9 mouse cellular contexts compared by ENCODE assay signal in the genomic region with DNA sequence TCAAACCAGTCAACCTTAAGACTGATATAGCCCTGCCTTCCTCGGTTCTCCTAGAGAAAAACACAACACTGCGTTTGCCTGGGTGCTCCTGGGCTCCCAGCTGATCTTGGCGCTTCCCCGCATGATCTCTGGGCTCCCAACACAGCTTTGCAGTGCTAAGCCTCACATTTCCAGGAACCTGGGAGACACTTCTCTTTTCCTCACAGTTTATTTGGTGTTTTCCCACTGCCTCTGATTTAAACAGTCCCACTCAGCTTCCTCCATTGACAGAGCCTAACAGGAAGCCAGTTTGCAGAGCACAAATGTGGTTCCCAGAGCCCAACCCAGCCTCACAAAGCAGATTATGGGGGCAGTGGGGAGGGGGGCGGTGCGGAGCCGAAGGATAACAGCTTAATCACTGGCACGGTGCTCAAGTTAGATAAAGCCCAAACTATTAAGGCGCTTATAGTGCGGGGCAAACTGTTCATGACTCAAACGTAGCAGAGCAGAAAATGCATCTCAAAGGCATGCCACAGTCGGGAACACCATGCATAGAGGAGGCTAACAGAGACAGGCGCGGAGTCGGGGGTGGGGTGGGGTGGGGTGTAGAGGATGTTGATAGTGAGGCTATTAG. TPM values are rescaled to one million over a fixed set of nuclear protein-coding genes. Genes with fewer than 3 reads are reported as not detected.
A peak's percentile ranks its signal among the peaks of the same experiment; 100 is the strongest.
DNase-seq lines count a peak whose midpoint lies in the region; ATAC-seq lines count a peak whose summit lies in the region.
"Had no signal": no experiment of that assay in that cellular context is flagged by ENCODE, and none has a peak within 500 bp of the region (broad histone marks: within the 10 kb centered on the region; RNA-seq: fewer than 3 reads in every experiment).

No protein-coding gene starts in this region.

- intact Hi-C loops in heart, postnatal 36 days (cut with DNase I) = no loop called here

- no peak for DNase-seq in heart, postnatal 36 days
- DNase-seq in MEL-GATA-1-ER (ENCODE audit: extremely low read depth, low read depth) = peak; percentile 32
- DNase-seq in adrenal gland, adult 8-10 months = no peak
- no peak for DNase-seq in gastrocnemius, postnatal 25 days
- no peak for DNase-seq in natural killer cell, adult 2 months (ENCODE audit: low spot score in 2 of 2)
- DNase-seq: B cell, adult 2 months had no signal

- H3K27ac ChIP-seq in heart, embryonic 11.5 days (ENCODE audit: low read depth, low read length) = no peak overlapping the region
- H3K27ac ChIP-seq in forebrain, embryonic 16.5 days (ENCODE audit: low read length) = no peak overlapping the region
- peak overlapping the region; percentile 35 for H3K27ac ChIP-seq in midbrain, embryonic 13.5 days

- H3K9me3 ChIP-seq in heart, embryonic 11.5 days (replicated peaks; ENCODE audit: control insufficient read depth, low read length) = no peaks in the 10 kb centered on the region
- H3K9me3 ChIP-seq in forebrain, embryonic 16.5 days (ENCODE audit: control insufficient read depth, low read length) = no peaks in the 10 kb centered on the region
- H3K9me3 ChIP-seq in midbrain, embryonic 13.5 days = no peaks in the 10 kb centered on the region

- 0 out of 2 replicates have a peak overlapping the region, but pooled peaks have one; percentile 28 for H3K9ac ChIP-seq in heart, embryonic 11.5 days (ENCODE audit: low read depth, low read length)
- no peak overlapping the region for H3K9ac ChIP-seq in forebrain, embryonic 16.5 days (replicated peaks; ENCODE audit: low read depth, low read length)
- H3K9ac ChIP-seq in midbrain, embryonic 13.5 days (replicated peaks) = peak overlapping the region; percentile 23; the same call in 1 of the 2 replicates

- ATAC-seq in heart, embryonic 11.5 days (replicated peaks; ENCODE audit: insufficient number of reproducible peaks, low FRiP score, low TSS enrichment) = no peak
- ATAC-seq in forebrain, embryonic 16.5 days = no peak
- peak; percentile 77 for ATAC-seq in midbrain, embryonic 13.5 days

- peak overlapping the region; percentile 18; the same call in 1 of the 2 replicates for H3K4me3 ChIP-seq in heart, embryonic 11.5 days (ENCODE audit: low read depth, low read length)
- H3K4me3 ChIP-seq in forebrain, embryonic 16.5 days (replicated peaks; ENCODE audit: low read length) = no peak overlapping the region
- peak overlapping the region; percentile 8 for H3K4me3 ChIP-seq in midbrain, embryonic 13.5 days (replicated peaks)

- H3K4me2 ChIP-seq in heart, embryonic 11.5 days = peak overlapping the region; percentile 56
- H3K4me2 ChIP-seq in forebrain, embryonic 16.5 days (ENCODE audit: low read length) = peak overlapping the region; percentile 20
- H3K4me2 ChIP-seq in midbrain, embryonic 13.5 days (replicated peaks) = peak overlapping the region; percentile 46

- peaks cover 4% of the 10 kb centered on the region; the same call in 1 of the 2 replicates for H3K4me1 ChIP-seq in heart, embryonic 11.5 days (ENCODE audit: control insufficient read depth, insufficient read depth, low read length)
- peaks cover 7% of the 10 kb centered on the region; the same call in 1 of the 2 replicates for H3K4me1 ChIP-seq in forebrain, embryonic 16.5 days (replicated peaks; ENCODE audit: control insufficient read depth, insufficient read depth, low read length)
- H3K4me1 ChIP-seq in midbrain, embryonic 13.5 days (replicated peaks) = peaks cover 13% of the 10 kb centered on the region

- 9% methylated on average over 15 of the region's 15 CpGs for WGBS in heart, embryonic 11.5 days (ENCODE audit: insufficient replicate concordance)
- 7% methylated on average over 15 of the region's 15 CpGs for WGBS in forebrain, embryonic 16.5 days
- 9% methylated on average over 15 of the region's 15 CpGs for WGBS in midbrain, embryonic 13.5 days

- H3K27me3 ChIP-seq in heart, embryonic 11.5 days (ENCODE audit: control insufficient read depth, insufficient read depth, low read length) = peaks cover 12% of the 10 kb centered on the region
- 0 out of 2 replicates have a peak, but pooled peaks cover 3% of the 10 kb centered on the region for H3K27me3 ChIP-seq in forebrain, embryonic 16.5 days (replicated peaks; ENCODE audit: control insufficient read depth, insufficient read depth, low read length)
- peaks cover 15% of the 10 kb centered on the region; the same call in 1 of the 2 replicates for H3K27me3 ChIP-seq in midbrain, embryonic 13.5 days

- H3K36me3 ChIP-seq in heart, embryonic 11.5 days (ENCODE audit: control insufficient read depth, insufficient read depth, low read length) = no peaks in the 10 kb centered on the region
- no peaks in the 10 kb centered on the region for H3K36me3 ChIP-seq in forebrain, embryonic 16.5 days (ENCODE audit: control insufficient read depth, insufficient read depth)
- H3K36me3 ChIP-seq in midbrain, embryonic 13.5 days = no peaks in the 10 kb centered on the region

RNA-seq across cellular contexts. Expression of a gene that starts 20.6 kb away (rescaled TPM):
- polyA plus RNA-seq in heart, embryonic 11.5 days (2014; fragmentation: Nextera tagmentation; extraction: Ambion mirVana) = 1.9 and 2.4 TPM in 2 replicates
- under 1 TPM; 0.08 TPM for total RNA-seq in heart, postnatal 36 days (2021)
- 30.6 and 55.7 TPM in 2 replicates for polyA plus RNA-seq in forebrain, embryonic 16.5 days (2015; fragmentation: Nextera tagmentation; extraction: Ambion mirVana)
- polyA plus RNA-seq in midbrain, embryonic 13.5 days (2015; fragmentation: Nextera tagmentation; extraction: Ambion mirVana) = 14.1 and 16.5 TPM in 2 replicates
- 1 to 10 TPM; 5.0 to 9.1 (median 7.2) TPM for total RNA-seq in adrenal gland, adult 8-10 months (2022)
- total RNA-seq in gastrocnemius, postnatal 25 days (2021) = under 1 TPM in 1 of 2 experiments, not detected in 1; 0.36 TPM

RNA-seq across cellular contexts. Expression of a gene that starts 22.7 kb away (rescaled TPM):
- polyA plus RNA-seq in heart, embryonic 11.5 days (2014; fragmentation: Nextera tagmentation; extraction: Ambion mirVana) = 63.4 and 65.1 TPM in 2 replicates
- total RNA-seq in heart, postnatal 36 days (2021) = 10 to 100 TPM; 23.0 to 23.9 TPM
- 65.9 and 72.4 TPM in 2 replicates for polyA plus RNA-seq in forebrain, embryonic 16.5 days (2015; fragmentation: Nextera tagmentation; extraction: Ambion mirVana)
- 74.2 and 77.2 TPM in 2 replicates for polyA plus RNA-seq in midbrain, embryonic 13.5 days (2015; fragmentation: Nextera tagmentation; extraction: Ambion mirVana)
- total RNA-seq in adrenal gland, adult 8-10 months (2022) = 10 to 100 TPM; 55.8 to 65.6 (median 58.6) TPM
- total RNA-seq in gastrocnemius, postnatal 25 days (2021) = 10 to 100 TPM; 16.8 to 17.6 TPM

RNA-seq across cellular contexts. Expression of a gene that starts 38.9 kb away (rescaled TPM):
- 0.37 and 0.39 TPM in 2 replicates for polyA plus RNA-seq in heart, embryonic 11.5 days (2014; fragmentation: Nextera tagmentation; extraction: Ambion mirVana)
- total RNA-seq in heart, postnatal 36 days (2021) = 10 to 100 TPM; 45.5 to 58.6 TPM
- polyA plus RNA-seq in forebrain, embryonic 16.5 days (2015; fragmentation: Nextera tagmentation; extraction: Ambion mirVana) = not detected in 2 replicates
- polyA plus RNA-seq in midbrain, embryonic 13.5 days (2015; fragmentation: Nextera tagmentation; extraction: Ambion mirVana) = not detected in 2 replicates
- 100 to 1,000 TPM in 2 of 4 experiments, 10 to 100 TPM in 2; 65.4 to 137 (median 88.0) TPM for total RNA-seq in adrenal gland, adult 8-10 months (2022)
- total RNA-seq in gastrocnemius, postnatal 25 days (2021) = 10 to 100 TPM; 19.6 to 32.5 TPM

RNA-seq across cellular contexts. Expression of a gene that starts 46.3 kb away (rescaled TPM):
- not detected in 2 replicates for polyA plus RNA-seq in heart, embryonic 11.5 days (2014; fragmentation: Nextera tagmentation; extraction: Ambion mirVana)
- total RNA-seq in heart, postnatal 36 days (2021) = not detected
- polyA plus RNA-seq in forebrain, embryonic 16.5 days (2015; fragmentation: Nextera tagmentation; extraction: Ambion mirVana) = 0.41 TPM in 1 of 2 replicates, not detected in the other
- polyA plus RNA-seq in midbrain, embryonic 13.5 days (2015; fragmentation: Nextera tagmentation; extraction: Ambion mirVana) = 0.11 and 0.14 TPM in 2 replicates
- under 1 TPM in 1 of 4 experiments, not detected in 3; 0.18 TPM for total RNA-seq in adrenal gland, adult 8-10 months (2022)
- not detected for total RNA-seq in gastrocnemius, postnatal 25 days (2021)

RNA-seq across cellular contexts. Expression of a gene that starts 57.4 kb away (rescaled TPM):
- not detected in 2 replicates for polyA plus RNA-seq in heart, embryonic 11.5 days (2014; fragmentation: Nextera tagmentation; extraction: Ambion mirVana)
- not detected for total RNA-seq in heart, postnatal 36 days (2021)
- 0.35 TPM in 2 replicates for polyA plus RNA-seq in forebrain, embryonic 16.5 days (2015; fragmentation: Nextera tagmentation; extraction: Ambion mirVana)
- 0.13 and 0.14 TPM in 2 replicates for polyA plus RNA-seq in midbrain, embryonic 13.5 days (2015; fragmentation: Nextera tagmentation; extraction: Ambion mirVana)
- total RNA-seq in adrenal gland, adult 8-10 months (2022) = under 1 TPM; 0.12 to 0.70 (median 0.30) TPM
- total RNA-seq in gastrocnemius, postnatal 25 days (2021) = not detected

Comparison
In these comparisons a context has a peak if more than half of its experiments do, and no peak if none do; other contexts are left out.
1. RNA of a gene that starts 20.6 kb away (total RNA-seq): 5.0 to 9.1 TPM in adrenal gland, adult 8-10 months; 0.36 TPM in gastrocnemius, postnatal 25 days and 0.08 TPM in heart, postnatal 36 days; every median in the first group is over 4 times any median in the second.
2. Peak in every context shown above with its lines, with median percentiles within 50 percentile points of each other: H3K4me2 ChIP-seq.